Mouse (Mus musculus): Measurements from ENCODE around the gene Cib1. TPM values are rescaled to one million over a fixed set of nuclear protein-coding genes. Genes with fewer than 3 reads are reported as not detected.

Gene Cib1
- total RNA-seq, 2 experiments from 2014 or later, result 15.6 to 16.3 TPM

DNA sequence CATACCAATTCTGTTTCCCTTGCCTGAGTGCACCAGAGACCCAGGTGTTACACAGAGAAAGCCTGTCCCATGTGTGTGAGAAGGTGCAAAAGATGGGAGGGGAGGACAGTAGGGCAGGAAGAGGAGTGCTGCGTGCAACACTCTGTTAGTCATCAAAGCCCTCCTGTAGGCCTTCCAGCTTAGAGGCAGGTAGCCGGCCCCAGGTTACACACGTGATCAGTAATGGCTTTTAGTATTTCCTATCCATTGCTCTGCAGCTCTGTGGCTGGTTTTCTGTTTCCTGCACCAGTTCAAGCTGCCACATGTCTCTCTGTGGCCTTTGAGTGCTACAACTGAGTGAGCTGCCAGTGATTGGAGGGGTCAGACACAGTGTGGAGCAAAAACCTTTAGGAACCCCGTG lies 28.3 kb downstream of the Cib1 start:
- intact Hi-C loops (cut with DNase I), result no loop called here

DNA sequence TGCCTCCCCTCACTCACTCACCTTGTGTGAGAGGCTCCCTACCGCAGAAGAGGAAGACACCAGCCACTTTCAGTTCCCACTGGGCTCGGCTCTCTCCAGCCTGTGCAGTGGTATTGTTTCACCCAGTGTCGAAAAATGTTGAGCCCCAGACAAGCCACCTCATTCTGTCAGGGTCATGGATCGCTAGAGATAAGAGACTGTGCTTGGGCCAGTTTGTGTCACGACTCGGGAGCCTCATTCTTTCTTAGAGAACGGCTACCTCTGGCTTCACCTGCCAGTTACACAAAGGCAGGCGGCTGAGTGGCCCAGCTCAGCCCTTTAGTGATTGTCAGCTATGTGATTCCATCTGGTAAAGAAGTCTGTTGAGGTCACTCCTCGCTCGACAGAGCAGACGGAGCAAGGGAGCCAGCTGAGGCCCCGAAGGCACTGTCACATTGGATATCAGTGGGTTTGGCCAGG lies 28.9 kb downstream of the Cib1 start:
- no peak for DNase-seq
- intact Hi-C loops (cut with DNase I), result no loop called here

More for the DNA sequence above, 28.3 kb downstream of the Cib1 start:
- no peak for DNase-seq

DNA sequence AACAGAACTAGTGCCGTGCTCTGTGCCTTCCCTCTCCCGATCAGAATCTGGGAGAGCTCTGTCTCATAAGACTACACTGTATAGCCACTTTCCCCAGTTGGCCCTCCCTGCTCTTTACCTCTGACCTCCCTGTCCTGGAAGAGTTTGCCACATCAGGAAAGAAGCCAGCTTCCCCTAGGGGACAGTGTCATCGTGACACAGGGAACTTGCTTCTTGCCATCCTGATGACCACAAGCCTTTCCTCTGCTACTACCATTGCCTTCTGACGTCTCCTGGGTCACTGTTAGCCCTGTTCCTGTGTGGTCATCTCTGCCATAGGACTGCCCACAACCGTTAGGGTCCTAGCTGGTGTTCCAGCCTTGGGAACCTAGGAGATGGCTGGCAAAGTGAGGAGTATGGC lies 29.7 kb downstream of the Cib1 start:
- intact Hi-C loops (cut with DNase I), result no loop called here

DNA sequence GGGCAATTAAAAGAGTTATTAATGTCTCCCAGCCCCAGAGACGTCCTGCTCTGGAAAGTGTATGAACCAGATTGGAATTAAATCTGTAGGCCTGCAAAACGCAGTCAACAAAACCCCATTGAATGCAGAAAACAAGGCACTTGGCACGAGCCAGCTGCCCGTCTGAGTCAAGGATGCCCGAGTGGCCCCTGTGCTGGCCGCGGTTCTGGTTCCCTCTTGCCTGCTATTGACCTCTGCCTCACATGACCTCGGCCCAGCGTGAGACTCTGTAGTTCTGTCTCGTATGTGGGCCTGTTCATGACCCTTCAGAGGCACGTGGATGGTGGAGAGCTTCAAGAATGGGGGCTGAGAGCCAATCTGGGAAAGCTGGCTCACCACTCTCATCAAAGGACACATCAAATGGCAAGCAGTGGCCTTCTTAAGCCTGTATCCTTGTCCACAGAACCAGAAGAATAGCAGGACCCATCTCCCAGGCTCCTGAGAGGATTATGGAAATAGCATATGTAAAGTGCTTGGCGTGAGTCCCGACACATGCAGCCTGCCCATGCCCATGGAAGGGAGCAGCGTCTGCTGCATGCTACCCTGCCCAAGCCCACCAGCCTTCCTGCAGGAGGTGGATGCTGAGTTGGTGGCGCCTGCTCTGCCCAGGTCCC lies 30.6 kb downstream of the Cib1 start:
- intact Hi-C loops (cut with DNase I), result no loop called here

More for the DNA sequence above, 29.7 kb downstream of the Cib1 start:
- no peak for DNase-seq

DNA sequence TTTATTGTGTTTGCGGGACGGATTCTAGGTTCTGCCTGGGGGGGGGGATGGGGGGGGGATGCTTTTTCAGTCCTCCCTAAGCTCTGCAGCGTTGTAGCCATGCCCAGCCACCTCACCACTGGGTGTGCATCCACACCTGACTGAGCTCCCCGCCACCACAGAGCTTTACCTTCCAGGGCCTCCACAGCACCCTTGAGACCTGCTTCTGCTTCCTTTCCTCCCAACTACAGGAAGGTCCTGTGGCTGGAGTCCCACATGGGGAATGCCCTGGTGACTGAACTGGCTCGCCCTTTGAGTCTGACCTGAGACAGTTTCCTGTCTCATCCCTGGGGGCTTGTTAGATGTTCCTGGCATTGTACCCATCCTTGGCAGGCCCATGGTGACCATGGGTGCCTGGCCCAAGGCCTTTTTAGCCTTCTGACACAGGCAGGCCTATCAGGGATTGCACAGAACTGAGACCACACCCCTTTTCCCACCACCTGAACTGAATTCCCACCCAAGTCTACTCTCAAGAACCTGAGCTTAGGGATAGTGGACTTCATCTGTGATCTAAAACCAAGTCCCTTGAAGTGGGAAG lies 31.6 kb downstream of the Cib1 start:
- intact Hi-C loops (cut with DNase I), result no loop called here
- DNase-seq, result no peak

More for the DNA sequence above, 30.6 kb downstream of the Cib1 start:
- DNase-seq, result no peak

DNA sequence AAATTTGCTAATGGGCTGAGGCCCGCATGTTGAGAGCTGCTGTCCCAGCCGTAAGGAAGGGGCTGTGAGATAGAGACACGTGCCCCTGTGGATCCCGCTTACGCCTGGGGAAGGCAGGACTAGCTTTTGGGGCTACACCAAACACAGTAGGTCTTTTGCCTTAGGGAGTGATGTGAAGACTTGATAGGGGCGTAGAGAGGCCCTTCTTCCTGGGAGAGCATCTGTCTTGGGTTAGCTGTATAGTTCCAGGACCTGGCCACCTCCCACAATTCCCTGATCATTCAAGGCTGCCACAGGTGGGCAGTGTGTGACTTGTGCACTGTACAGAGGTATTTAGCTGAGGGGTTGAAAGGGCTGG lies 32.0 kb downstream of the Cib1 start:
- DNase-seq, result no peak
- intact Hi-C loops (cut with DNase I), result no loop called here

DNA sequence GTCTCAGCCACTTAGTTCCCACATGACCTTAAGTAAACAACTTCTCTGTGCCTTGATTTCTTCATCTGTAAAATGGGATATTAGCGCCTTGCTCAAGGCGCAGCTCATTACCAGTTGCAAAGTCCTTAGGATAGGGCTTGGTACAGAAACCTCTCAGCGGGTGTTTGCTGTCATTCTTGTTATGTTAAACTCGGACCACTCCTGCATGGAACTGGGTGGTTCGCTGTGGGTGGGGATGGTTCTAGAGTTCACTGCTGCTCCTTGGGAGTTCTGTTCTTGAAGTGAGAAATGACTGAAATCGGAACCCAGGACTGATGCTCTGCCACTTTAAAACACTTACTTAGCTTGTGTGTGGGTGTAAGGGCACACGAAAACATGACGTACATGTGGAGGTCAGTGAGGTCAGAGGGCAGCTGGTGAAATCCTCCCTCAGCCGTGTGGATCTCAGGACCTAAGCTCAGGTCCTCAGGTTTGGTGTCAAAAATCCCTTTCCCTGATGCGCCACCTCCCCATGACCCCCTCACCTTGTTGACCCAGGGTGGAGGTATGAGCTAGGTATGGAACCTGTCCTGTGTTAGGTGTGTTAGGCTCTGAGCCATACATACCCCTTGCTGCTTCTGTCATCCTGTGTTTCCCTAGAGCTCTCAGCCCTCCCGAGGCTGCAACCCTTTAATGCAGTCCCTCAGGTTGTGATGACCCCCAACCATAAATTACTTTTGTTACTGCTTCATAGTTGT lies 32.6 kb downstream of the Cib1 start:
- intact Hi-C loops (cut with DNase I), result loop anchor here (2.0 kb wide), 1 partner anchor 13 kb away; no protein-coding TSS in a partner anchor
- no peak for DNase-seq

DNA sequence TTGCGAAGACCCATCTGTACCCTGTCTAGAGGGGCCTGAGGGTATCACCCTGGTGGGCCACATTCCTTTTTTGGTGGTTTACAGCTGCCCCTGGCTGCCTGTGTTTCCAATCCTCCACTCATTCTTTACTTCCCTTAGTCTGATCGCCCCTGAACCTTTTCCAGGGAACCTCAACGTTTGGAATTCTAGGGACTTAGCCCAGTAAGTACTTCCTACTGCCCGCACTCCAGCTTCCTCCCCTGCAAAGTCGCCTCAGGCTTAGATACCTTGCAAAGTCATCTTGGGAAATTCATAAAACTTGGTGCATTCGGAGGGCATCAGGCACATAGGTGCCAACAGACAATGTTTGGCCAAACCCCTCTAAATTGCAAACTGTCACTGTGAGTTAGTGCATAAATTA lies 33.3 kb downstream of the Cib1 start:
- no peak for DNase-seq
- intact Hi-C loops (cut with DNase I), result loop anchor here (2.0 kb wide), 1 partner anchor 14 kb away; no protein-coding TSS in a partner anchor

DNA sequence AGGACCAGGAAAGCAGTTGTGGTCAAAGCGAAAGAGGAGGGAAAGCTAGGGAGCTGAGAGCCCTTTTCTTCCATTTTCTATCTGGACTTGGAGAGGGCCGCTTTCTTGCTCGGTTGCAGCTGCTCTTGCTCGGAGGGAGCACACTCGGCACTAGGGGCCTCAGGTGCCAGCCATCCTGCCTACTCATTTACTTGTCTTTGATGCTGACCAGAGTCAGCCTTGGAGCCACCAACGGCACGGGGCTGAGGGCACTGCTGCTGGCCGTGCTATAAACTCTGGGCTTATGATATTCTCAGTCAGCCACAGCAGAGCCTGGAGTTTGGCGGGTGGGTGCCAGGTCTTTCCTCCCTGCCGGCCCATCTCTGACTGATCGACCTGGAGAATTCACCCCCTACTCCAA lies 33.8 kb downstream of the Cib1 start:
- no peak for DNase-seq
- intact Hi-C loops (cut with DNase I), result loop anchor here (2.0 kb wide), 1 partner anchor 14 kb away; no protein-coding TSS in a partner anchor

DNA sequence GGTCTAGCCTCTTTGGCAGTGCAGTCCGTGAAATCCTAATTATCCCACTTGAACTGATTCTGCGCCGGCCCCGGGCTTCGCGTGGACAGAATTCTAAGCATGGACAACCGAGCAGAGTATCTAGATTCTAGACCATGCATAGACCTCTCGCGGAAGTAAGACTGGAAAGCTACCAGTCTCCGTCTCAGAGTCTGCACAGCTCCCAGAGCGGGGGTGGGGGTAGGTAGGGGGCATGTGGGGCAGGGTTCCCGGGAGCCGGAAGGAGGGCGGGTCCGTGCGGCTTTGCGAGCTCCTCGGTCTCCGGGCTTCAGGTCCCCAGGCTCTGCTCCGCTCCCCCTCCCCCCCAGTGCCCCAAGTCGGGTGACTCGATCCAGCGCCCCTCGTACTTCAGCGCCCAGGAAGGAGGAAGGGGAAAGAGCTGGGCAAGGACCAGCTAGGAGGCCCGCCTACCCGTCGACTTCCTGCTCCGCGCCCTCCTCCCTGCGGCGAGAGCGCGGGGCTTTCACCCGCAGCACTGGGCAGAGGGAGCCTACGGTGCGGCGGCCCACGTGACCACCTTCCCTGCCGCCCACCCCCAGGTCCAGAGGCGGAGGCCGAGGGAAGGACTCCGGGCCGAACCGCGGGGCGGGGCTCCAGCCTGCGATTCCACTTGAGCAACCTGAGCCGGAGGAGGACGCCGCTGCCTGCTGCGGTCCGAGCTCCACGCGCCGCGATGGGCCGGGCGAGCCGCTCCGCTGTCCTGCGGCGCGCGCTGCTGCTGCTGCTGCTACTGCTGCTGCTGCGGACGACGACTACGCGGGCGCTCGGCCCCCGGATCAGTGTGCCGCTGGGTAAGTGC lies 34.5 kb downstream of the Cib1 start:
- intact Hi-C loops (cut with DNase I), result loop anchor here (2.0 kb wide), 1 partner anchor 15 kb away; no protein-coding TSS in a partner anchor

DNA sequence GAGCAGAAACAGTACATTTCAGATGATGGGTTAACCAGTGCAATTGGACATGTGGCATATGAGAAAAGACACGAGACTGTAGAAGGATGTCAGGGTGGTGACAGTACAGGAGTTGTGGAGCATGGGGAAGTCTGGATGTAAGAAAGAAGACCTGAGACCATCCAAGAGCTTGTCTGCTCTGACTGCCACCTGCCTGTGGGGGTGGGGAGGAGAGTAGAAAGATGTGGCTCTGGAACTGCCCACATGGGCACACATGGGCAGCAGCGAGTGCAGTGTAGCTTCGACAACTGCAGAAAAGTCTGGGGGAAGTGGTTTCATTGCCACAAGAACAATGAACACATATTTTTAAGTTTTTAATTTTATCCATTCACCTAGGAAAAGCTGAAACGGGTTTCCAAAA lies 35.2 kb downstream of the Cib1 start:
- intact Hi-C loops (cut with DNase I), result no loop called here
- no peak for DNase-seq

More for the DNA sequence above, 34.5 kb downstream of the Cib1 start:
- DNase-seq, result peak; percentile 66 to 79

DNA sequence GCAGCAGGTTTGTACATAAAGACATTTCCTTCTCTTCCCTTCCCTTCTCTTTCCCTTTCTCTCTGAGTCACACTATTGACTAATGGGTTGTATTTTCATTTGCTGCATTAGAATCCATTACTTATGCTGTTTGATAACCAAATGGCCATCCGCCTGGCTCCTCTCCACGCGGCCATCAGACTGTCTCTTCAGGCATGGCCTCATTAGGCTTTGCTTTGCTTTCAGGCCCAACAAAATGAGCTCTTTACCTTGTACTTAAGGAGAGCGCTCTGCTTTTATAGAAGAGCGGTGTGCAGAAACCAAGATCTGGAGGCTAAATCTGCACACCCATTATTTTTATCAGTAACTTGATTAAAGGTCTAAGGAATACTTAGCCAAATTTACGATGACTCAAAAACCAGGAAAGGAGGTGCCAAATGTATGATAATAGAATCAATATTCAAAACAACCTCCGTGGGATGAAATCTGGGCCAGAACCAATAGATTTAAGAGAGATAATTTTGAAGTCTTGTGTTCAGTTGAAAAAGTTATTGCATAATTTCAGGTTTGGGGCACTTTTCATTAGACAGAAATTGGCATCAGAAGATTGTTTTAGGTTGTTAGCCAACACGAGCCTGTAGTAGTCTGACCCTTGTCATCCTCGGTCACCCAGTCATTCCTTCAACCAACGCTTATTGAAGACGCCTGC lies 36.9 kb downstream of the Cib1 start:
- no peak for DNase-seq
- intact Hi-C loops (cut with DNase I), result no loop called here

DNA sequence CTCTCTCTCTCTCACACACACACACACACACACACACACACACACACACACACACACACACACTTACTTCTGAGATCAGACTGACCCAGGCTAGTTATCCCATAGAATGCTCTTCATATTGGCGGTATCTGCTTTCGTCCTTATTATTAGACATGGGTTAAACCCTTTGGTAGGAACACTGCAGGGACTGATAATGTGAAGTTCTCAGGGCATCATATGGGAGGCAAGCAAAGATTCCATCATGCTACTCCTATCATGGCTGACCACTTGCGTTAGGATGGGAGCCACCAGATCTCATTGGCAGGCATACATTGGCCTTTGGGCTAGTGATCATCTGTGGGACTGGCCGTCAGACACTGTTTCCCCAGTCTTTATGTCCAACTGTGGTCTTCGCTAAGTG lies 37.5 kb downstream of the Cib1 start:
- intact Hi-C loops (cut with DNase I), result no loop called here
- DNase-seq, result no peak

DNA sequence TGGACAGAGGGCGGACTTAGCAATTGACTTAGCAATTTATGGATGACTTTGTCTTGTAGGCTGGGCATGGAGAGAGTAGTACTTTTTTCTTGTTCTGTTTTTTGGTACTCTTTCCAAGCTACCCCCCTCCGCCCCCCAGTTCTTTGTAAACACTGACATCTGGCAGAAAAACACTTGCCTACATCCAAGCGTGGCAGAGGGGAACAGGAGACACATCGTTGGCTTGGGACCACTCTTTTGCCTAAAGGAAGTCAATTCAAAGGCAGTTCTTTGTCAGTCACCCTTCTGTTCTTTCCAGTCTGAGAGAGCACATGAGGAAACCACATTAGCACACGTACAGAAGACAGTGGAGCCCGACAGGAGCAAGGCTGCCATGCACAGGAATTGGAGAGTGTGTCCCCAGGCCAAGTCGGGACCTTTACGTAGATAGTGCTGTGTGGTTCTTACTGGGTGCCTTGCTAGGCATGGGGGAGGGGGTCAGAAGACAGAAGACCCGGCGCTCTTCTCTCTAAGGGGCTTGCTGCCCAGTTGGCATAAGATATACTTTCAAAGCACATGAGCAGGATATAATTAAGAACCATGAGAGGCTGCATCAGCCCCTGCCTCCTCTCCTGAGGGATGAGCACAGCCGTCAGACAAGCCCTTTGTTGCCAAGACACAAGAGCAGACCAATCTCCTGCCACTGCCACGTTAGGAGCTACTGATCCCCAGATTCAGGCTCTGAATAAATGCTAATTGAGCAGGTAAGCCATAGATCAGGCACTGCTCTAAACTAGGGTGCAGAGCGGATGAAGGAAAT lies 38.5 kb downstream of the Cib1 start:
- intact Hi-C loops (cut with DNase I), result no loop called here
- no peak for DNase-seq

DNA sequence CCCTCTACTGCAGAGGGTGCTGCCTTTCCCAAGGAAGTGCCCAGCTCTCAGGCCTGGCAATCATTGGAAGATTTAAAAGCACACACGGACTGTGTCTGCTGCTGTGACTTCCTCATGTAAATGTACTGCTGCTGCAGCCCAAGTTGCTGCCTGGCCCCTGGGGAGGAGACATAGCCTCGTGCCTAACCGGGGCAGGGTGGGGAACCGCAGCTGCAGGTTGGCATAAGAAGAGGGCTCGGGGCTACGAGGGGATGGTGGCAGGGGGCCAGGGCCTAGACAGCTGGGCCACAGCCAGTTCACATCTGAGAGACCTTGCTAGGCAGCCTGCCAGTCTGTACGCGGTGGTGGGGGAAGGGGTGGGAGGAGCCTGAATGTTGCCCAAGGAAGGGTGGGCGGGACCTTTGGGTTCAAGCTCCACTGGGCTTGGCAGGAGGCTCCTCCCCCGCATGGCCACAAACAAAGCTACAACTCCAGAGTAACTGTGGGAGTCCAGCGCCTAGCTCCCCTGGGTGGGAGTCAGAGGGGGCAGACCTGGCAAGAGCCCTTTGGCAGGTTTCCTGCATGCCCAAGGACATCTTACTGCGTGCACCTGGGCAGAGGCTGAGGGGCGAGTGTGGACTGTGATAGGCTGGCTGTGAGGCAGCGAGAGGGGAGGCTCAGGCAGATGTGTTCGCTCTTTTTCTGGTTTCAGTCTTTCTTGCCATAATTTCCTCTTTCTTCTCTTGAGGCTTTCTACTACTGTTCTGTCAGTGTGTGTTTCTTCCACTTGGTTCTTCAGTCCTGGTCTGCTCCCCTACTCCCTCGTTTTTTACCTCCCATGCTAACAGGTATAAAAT lies 40.2 kb downstream of the Cib1 start:
- intact Hi-C loops (cut with DNase I), result no loop called here
- DNase-seq, result peak; percentile 75 to 79

DNA sequence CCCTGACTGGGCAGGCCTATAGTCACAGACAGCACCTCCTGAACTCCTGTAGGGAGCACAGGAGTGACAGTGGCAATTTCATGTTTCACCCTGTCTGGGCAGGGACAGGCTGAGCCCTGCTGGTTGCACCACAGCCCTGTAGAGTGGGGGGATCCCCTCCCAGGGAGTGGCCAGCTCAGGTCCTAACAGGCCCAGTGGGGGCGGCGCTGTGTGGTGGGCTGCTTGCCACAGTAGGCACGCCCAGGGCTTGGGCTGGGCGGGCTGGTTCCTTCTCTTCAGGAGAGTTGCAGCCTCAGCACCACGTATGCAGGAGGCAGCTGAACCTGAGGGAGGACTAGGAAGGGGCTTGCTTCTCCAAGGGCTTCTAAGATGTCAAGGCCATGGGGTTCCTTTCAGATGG lies 41.2 kb downstream of the Cib1 start:
- intact Hi-C loops (cut with DNase I), result no loop called here
- no peak for DNase-seq

DNA sequence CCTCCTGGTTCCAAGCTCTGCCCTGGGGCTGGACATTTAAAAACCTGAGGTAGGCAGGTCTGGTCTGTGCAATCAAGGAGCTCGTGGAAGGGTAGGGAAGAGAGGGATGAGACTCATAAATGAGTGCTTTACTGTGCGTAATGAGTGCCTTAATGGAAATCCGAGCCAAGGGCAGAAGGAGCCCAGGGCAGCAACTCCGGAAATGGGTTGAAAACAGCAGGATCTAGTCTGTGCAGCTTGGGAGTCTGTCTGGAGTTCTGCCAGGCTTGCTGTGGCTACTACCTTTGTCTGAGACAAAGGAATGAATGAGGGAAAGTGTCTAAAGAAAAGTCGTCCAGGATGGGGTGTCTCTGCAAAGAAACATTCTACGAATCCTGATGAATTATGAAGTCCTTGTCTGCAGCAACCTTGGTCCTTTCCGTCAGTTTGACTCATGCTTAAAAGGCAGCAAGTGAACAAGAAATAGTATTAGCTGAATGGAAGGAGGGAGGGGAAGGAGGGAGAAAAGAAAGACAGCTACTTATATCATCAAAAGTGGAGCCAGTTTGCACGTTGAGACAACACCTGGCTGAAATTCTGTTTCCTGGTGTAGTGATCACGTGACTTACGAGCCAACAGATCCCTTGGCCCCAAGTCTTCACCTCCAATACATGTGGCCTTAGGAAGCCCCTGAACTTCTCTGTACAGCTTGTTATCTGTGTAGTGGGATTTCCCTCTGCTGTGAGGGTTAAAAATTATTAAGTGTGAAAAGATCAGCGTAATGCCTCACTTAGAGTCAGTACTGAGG lies 43.3 kb downstream of the Cib1 start:
- DNase-seq, result no peak
- intact Hi-C loops (cut with DNase I), result no loop called here
